Mouse (Mus musculus): ENCODE measurements around the gene Igf2bp2. TPM values are rescaled to one million over a fixed set of nuclear protein-coding genes. Genes with fewer than 3 reads are reported as not detected.

Igf2bp2 gene
- total and polyA plus RNA-seq, 2 experiments from 2014 or later: 5.5 to 8.7 TPM

- peak; percentile 53; the same call in 1 of the 2 replicates for ATAC-seq (ENCODE audit: low FRiP score)
- Histone ChIP-seq H3K27ac (ENCODE audit: low read depth, low read length) (peak overlapping the region; percentile 74), H3K9ac (replicated peaks; ENCODE audit: low read length, poor library complexity, severe bottlenecking) (peak overlapping the region; percentile 80), H3K36me3 (ENCODE audit: insufficient read depth, low read length) (no peaks in the 10 kb centered on the region), H3K27me3 (ENCODE audit: insufficient read depth, low read length) (no peaks in the 10 kb centered on the region), H3K9me3 (ENCODE audit: low read length) (no peaks in the 10 kb centered on the region), H3K4me3 (ENCODE audit: low read depth, low read length) (peak overlapping the region; percentile 95), H3K4me2 (ENCODE audit: low read depth, low read length, poor library complexity, severe bottlenecking) (peak overlapping the region; percentile 57), H3K4me1 (ENCODE audit: insufficient read depth, low read length) (no peaks in the 10 kb centered on the region)
- WGBS: under 1% methylated on average over 42 of the region's 51 CpGs
- TF ChIP-seq CTCF (IDR thresholded peaks at IDR 0.05): no peak
- no peak for DNase-seq (ENCODE audit: low spot score)
Measured at GRCm38 (mm10) chr16:22009596-22009995, 153.5 kb downstream of the Igf2bp2 start.

- Histone ChIP-seq H3K27ac (ENCODE audit: low read depth, low read length) (peak within 1 kb of the TSS; percentile 74), H3K4me1 (ENCODE audit: insufficient read depth, low read length) (no peaks in the 10 kb centered on the region), H3K9ac (replicated peaks; ENCODE audit: low read length, poor library complexity, severe bottlenecking) (peak within 1 kb of the TSS; percentile 80), H3K27me3 (ENCODE audit: insufficient read depth, low read length) (no peaks in the 10 kb centered on the region), H3K36me3 (ENCODE audit: insufficient read depth, low read length) (no peaks in the 10 kb centered on the region), H3K4me3 (ENCODE audit: low read depth, low read length) (peak within 1 kb of the TSS; percentile 95), H3K9me3 (ENCODE audit: low read length) (no peaks in the 10 kb centered on the region), H3K4me2 (ENCODE audit: low read depth, low read length, poor library complexity, severe bottlenecking) (peak within 1 kb of the TSS; percentile 58)
- WGBS: under 1% methylated on average over 42 of the region's 45 CpGs
- ATAC-seq (ENCODE audit: low FRiP score) (peak; percentile 99), DNase-seq (ENCODE audit: low spot score) (peak; percentile 100)
- no peak for TF ChIP-seq CTCF (IDR thresholded peaks at IDR 0.05)
Measured at GRCm38 (mm10) chr16:22009099-22009584, 154.0 kb downstream of the Igf2bp2 start, which contains the start of gene Senp2. TSS of gene Senp2 (plus strand) at chr16:22009484.

Other genes starting within 250 kb of the Igf2bp2 start
- gene Tmem41a, start 215.7 kb downstream of the Igf2bp2 start, total RNA-seq (2014; rRNA removed): 28.5 and 28.7 TPM in 2 replicates
- gene Tmem41a, start 215.7 kb downstream of the Igf2bp2 start, polyA plus RNA-seq (2015; fragmentation: Nextera tagmentation; extraction: Ambion mirVana): 49.8 and 52.0 TPM in 2 replicates
- gene Liph, start 167.6 kb downstream of the Igf2bp2 start, total RNA-seq (2014; rRNA removed): 1.3 and 2.3 TPM in 2 replicates
- gene Liph, start 167.6 kb downstream of the Igf2bp2 start, polyA plus RNA-seq (2015; fragmentation: Nextera tagmentation; extraction: Ambion mirVana): 0.88 and 0.89 TPM in 2 replicates
- gene Senp2, start 153.8 kb downstream of the Igf2bp2 start, total RNA-seq (2014; rRNA removed): 35.2 and 39.9 TPM in 2 replicates
- gene Senp2, start 153.8 kb downstream of the Igf2bp2 start, polyA plus RNA-seq (2015; fragmentation: Nextera tagmentation; extraction: Ambion mirVana): 42.1 and 48.4 TPM in 2 replicates
- gene Tra2b, start 102.7 kb upstream of the Igf2bp2 start, total RNA-seq (2014; rRNA removed): 128 and 170 TPM in 2 replicates
- 179 and 208 TPM in 2 replicates for gene Tra2b, start 102.7 kb upstream of the Igf2bp2 start, polyA plus RNA-seq (2015; fragmentation: Nextera tagmentation; extraction: Ambion mirVana)